Mouse (Mus musculus): ENCODE results near the gene 3110009E18Rik. TPM values are rescaled to one million over a fixed set of nuclear protein-coding genes. Genes with fewer than 3 reads are reported as not detected.

The 3110009E18Rik gene
- polyA plus RNA-seq, 1 experiment from 2014 or later = 22.2 TPM

- Histone ChIP-seq H3K4me1 (ENCODE audit: control insufficient read depth, insufficient read depth, low read length) (peaks cover 12% of the 10 kb centered on the region), H3K36me3 (ENCODE audit: control insufficient read depth, insufficient read depth, low read length) (peaks cover 40% of the 10 kb centered on the region), H3K27ac (ENCODE audit: low read depth, low read length) (no peak overlapping the region), H3K9me3 (ENCODE audit: control insufficient read depth, low read length) (peaks cover 10% of the 10 kb centered on the region), H3K9ac (ENCODE audit: low read depth, low read length) (no peak overlapping the region), H3K27me3 (ENCODE audit: control insufficient read depth, insufficient read depth, low read length) (no peaks in the 10 kb centered on the region), H3K4me2 (replicated peaks; ENCODE audit: low read depth, low read length) (no peak overlapping the region), H3K4me3 (ENCODE audit: low read length) (no peak overlapping the region)
- ATAC-seq (ENCODE audit: low FRiP score, low TSS enrichment) = no peak
- 90% methylated on average over 9 of the region's 9 CpGs for WGBS
Measured at GRCm38 (mm10) chr1:120115671-120116081, 5.3 kb upstream of the 3110009E18Rik start.

- no peak overlapping the region for H3K27ac ChIP-seq (ENCODE audit: low read depth, low read length)
- peaks cover 40% of the 10 kb centered on the region for H3K36me3 ChIP-seq (ENCODE audit: control insufficient read depth, insufficient read depth, low read length)
- WGBS = 91% methylated on average over 11 of the region's 11 CpGs
- peaks cover 12% of the 10 kb centered on the region for H3K4me1 ChIP-seq (ENCODE audit: control insufficient read depth, insufficient read depth, low read length)
- H3K9me3 ChIP-seq (ENCODE audit: control insufficient read depth, low read length) = peaks cover 10% of the 10 kb centered on the region
- no peak overlapping the region for H3K4me2 ChIP-seq (replicated peaks; ENCODE audit: low read depth, low read length)
- no peaks in the 10 kb centered on the region for H3K27me3 ChIP-seq (ENCODE audit: control insufficient read depth, insufficient read depth, low read length)
- ATAC-seq (ENCODE audit: low FRiP score, low TSS enrichment) = no peak
- no peak overlapping the region for H3K4me3 ChIP-seq (ENCODE audit: low read length)
- no peak overlapping the region for H3K9ac ChIP-seq (ENCODE audit: low read depth, low read length)
Measured at GRCm38 (mm10) chr1:120116106-120116505, 4.9 kb upstream of the 3110009E18Rik start.

- peaks cover 26% of the 10 kb centered on the region for H3K36me3 ChIP-seq (ENCODE audit: control insufficient read depth, insufficient read depth, low read length)
- peaks cover 16% of the 10 kb centered on the region for H3K4me1 ChIP-seq (ENCODE audit: control insufficient read depth, insufficient read depth, low read length)
- ATAC-seq (ENCODE audit: low FRiP score, low TSS enrichment) = no peak
- peak overlapping the region; percentile 12; the same call in 1 of the 2 replicates for H3K4me2 ChIP-seq (replicated peaks; ENCODE audit: low read depth, low read length)
- peaks cover 10% of the 10 kb centered on the region for H3K9me3 ChIP-seq (ENCODE audit: control insufficient read depth, low read length)
- no peak overlapping the region for H3K9ac ChIP-seq (ENCODE audit: low read depth, low read length)
- no peaks in the 10 kb centered on the region for H3K27me3 ChIP-seq (ENCODE audit: control insufficient read depth, insufficient read depth, low read length)
- WGBS = 92% methylated on average over 2 of the region's 2 CpGs
- H3K4me3 ChIP-seq (ENCODE audit: low read length) = no peak overlapping the region
- no peak overlapping the region for H3K27ac ChIP-seq (ENCODE audit: low read depth, low read length)
Measured at GRCm38 (mm10) chr1:120118854-120119253, 2.1 kb upstream of the 3110009E18Rik start.

- H3K4me1 ChIP-seq (ENCODE audit: control insufficient read depth, insufficient read depth, low read length) = peaks cover 16% of the 10 kb centered on the region
- H3K9me3 ChIP-seq (ENCODE audit: control insufficient read depth, low read length) = peaks cover 8% of the 10 kb centered on the region
- peaks cover 23% of the 10 kb centered on the region for H3K36me3 ChIP-seq (ENCODE audit: control insufficient read depth, insufficient read depth, low read length)
- no peak overlapping the region for H3K27ac ChIP-seq (ENCODE audit: low read depth, low read length)
- WGBS = 81% methylated on average over 4 of the region's 4 CpGs
- no peaks in the 10 kb centered on the region for H3K27me3 ChIP-seq (ENCODE audit: control insufficient read depth, insufficient read depth, low read length)
- 0 out of 2 replicates have a peak overlapping the region, but pooled peaks have one; percentile 73 for H3K9ac ChIP-seq (ENCODE audit: low read depth, low read length)
- H3K4me3 ChIP-seq (ENCODE audit: low read length) = no peak overlapping the region; the same call in 1 of the 2 replicates
- H3K4me2 ChIP-seq (replicated peaks; ENCODE audit: low read depth, low read length) = peak overlapping the region; percentile 80
- ATAC-seq (ENCODE audit: low FRiP score, low TSS enrichment) = no peak
Measured at GRCm38 (mm10) chr1:120119389-120119788, 1.6 kb upstream of the 3110009E18Rik start.

- Histone ChIP-seq H3K9me3 (ENCODE audit: control insufficient read depth, low read length) (no peaks in the 10 kb centered on the region), H3K4me1 (ENCODE audit: control insufficient read depth, insufficient read depth, low read length) (peaks cover 16% of the 10 kb centered on the region), H3K4me3 (ENCODE audit: low read length) (peak overlapping the region; percentile 57), H3K36me3 (ENCODE audit: control insufficient read depth, insufficient read depth, low read length) (peaks cover 13% of the 10 kb centered on the region), H3K27me3 (ENCODE audit: control insufficient read depth, insufficient read depth, low read length) (no peaks in the 10 kb centered on the region), H3K4me2 (replicated peaks; ENCODE audit: low read depth, low read length) (peak overlapping the region; percentile 80), H3K9ac (ENCODE audit: low read depth, low read length) (peak overlapping the region; percentile 73), H3K27ac (ENCODE audit: low read depth, low read length) (peak overlapping the region; percentile 87)
- ATAC-seq (ENCODE audit: low FRiP score, low TSS enrichment) = peak; percentile 65
- 3% methylated on average over 24 of the region's 24 CpGs for WGBS
Measured at GRCm38 (mm10) chr1:120120141-120120968, 632 bp upstream of the 3110009E18Rik start.

GRCm38 (mm10) chr1:120121930-120122530 is 1.0 kb downstream of the 3110009E18Rik start:
- H3K4me1 ChIP-seq (ENCODE audit: control insufficient read depth, insufficient read depth, low read length) = peaks cover 16% of the 10 kb centered on the region
- H3K4me3 ChIP-seq (ENCODE audit: low read length) = peak overlapping the region; percentile 57
- H3K36me3 ChIP-seq (ENCODE audit: control insufficient read depth, insufficient read depth, low read length) = peaks cover 3% of the 10 kb centered on the region; the same call in 1 of the 2 replicates
- H3K9me3 ChIP-seq (ENCODE audit: control insufficient read depth, low read length) = no peaks in the 10 kb centered on the region
- peak overlapping the region; percentile 73 for H3K9ac ChIP-seq (ENCODE audit: low read depth, low read length)
- WGBS = 90% methylated on average over 9 of the region's 9 CpGs
- H3K27ac ChIP-seq (ENCODE audit: low read depth, low read length) = peak overlapping the region; percentile 94
- H3K4me2 ChIP-seq (replicated peaks; ENCODE audit: low read depth, low read length) = peak overlapping the region; percentile 72
- no peak for ATAC-seq (ENCODE audit: low FRiP score, low TSS enrichment)
- H3K27me3 ChIP-seq (ENCODE audit: control insufficient read depth, insufficient read depth, low read length) = no peaks in the 10 kb centered on the region

- Histone ChIP-seq H3K27ac (ENCODE audit: low read depth, low read length) (no peak overlapping the region), H3K9ac (ENCODE audit: low read depth, low read length) (no peak overlapping the region), H3K27me3 (ENCODE audit: control insufficient read depth, insufficient read depth, low read length) (no peaks in the 10 kb centered on the region), H3K4me1 (ENCODE audit: control insufficient read depth, insufficient read depth, low read length) (peaks cover 16% of the 10 kb centered on the region), H3K36me3 (ENCODE audit: control insufficient read depth, insufficient read depth, low read length) (peaks cover 3% of the 10 kb centered on the region; the same call in 1 of the 2 replicates), H3K4me2 (replicated peaks; ENCODE audit: low read depth, low read length) (no peak overlapping the region), H3K4me3 (ENCODE audit: low read length) (no peak overlapping the region), H3K9me3 (ENCODE audit: control insufficient read depth, low read length) (no peaks in the 10 kb centered on the region)
- ATAC-seq (ENCODE audit: low FRiP score, low TSS enrichment) = no peak
- 93% methylated on average over 8 of the region's 8 CpGs for WGBS
Measured at GRCm38 (mm10) chr1:120122634-120123383, 1.8 kb downstream of the 3110009E18Rik start.

GRCm38 (mm10) chr1:120124839-120125238 is 3.9 kb downstream of the 3110009E18Rik start:
- H3K4me3 ChIP-seq (ENCODE audit: low read length) = no peak overlapping the region
- ATAC-seq (ENCODE audit: low FRiP score, low TSS enrichment) = no peak
- H3K9ac ChIP-seq (ENCODE audit: low read depth, low read length) = no peak overlapping the region
- no peaks in the 10 kb centered on the region for H3K9me3 ChIP-seq (ENCODE audit: control insufficient read depth, low read length)
- no peaks in the 10 kb centered on the region for H3K27me3 ChIP-seq (ENCODE audit: control insufficient read depth, insufficient read depth, low read length)
- WGBS = 74% methylated on average over 4 of the region's 4 CpGs
- H3K4me1 ChIP-seq (ENCODE audit: control insufficient read depth, insufficient read depth, low read length) = peaks cover 8% of the 10 kb centered on the region
- no peaks in the 10 kb centered on the region for H3K36me3 ChIP-seq (ENCODE audit: control insufficient read depth, insufficient read depth, low read length)
- H3K4me2 ChIP-seq (replicated peaks; ENCODE audit: low read depth, low read length) = no peak overlapping the region
- no peak overlapping the region for H3K27ac ChIP-seq (ENCODE audit: low read depth, low read length)

Data from kidney, embryonic 14.5 days (tissue).